Mouse (Mus musculus) CH12.LX (cell line): ENCODE measurements around the gene Wdr78. TPM values are rescaled to one million over a fixed set of nuclear protein-coding genes. Genes with fewer than 3 reads are reported as not detected.

ENCODE experiments used
- DNase-seq: peaks from one replicate; pipeline ENCODE4 v3.0.0-alpha.2; 2013; ENCODE audit errors: extremely low read depth
- H3K27ac ChIP-seq: 2 replicates; pipeline ENCODE4 v1.5.1; 2012; ENCODE audit warnings: low read depth, mild to moderate bottlenecking, control low read depth, moderate library complexity; ENCODE audit not compliant: insufficient read depth
- H3K27me3 ChIP-seq: replicated peaks from 2 replicates; pipeline ENCODE3; 2012; ENCODE audit warnings: inconsistent platforms
- H3K36me3 ChIP-seq, 2 experiments: replicated peaks in 1 of 2; 2 replicates each; pipeline versions ENCODE3 to v1.6.1; 2012; ENCODE audit warnings: inconsistent platforms in 1 of 2, low read length in 1 of 2, mild to moderate bottlenecking in 1 of 2, mixed read lengths in 1 of 2, moderate library complexity in 1 of 2; ENCODE audit not compliant: control insufficient read depth in 1 of 2, insufficient read depth in 1 of 2
- H3K4me1 ChIP-seq, 2 experiments: 2 replicates each; pipeline ENCODE4 v1.6.1; 2012; ENCODE audit warnings: inconsistent platforms in 1 of 2, moderate library complexity in 1 of 2; ENCODE audit not compliant: insufficient read depth in 2 of 2, control insufficient read depth in 1 of 2
- H3K4me2 ChIP-seq: 2 replicates; pipeline ENCODE4 v1.6.1; 2012; ENCODE audit warnings: low read depth, mild to moderate bottlenecking, control low read depth; ENCODE audit not compliant: poor library complexity, insufficient read depth, severe bottlenecking
- H3K4me3 ChIP-seq, 3 experiments: fragments of 150-350 bp in 1 of 3; sonication (generic) in 1 of 3; replicated peaks in 1 of 3; 2 replicates each; pipeline versions ENCODE3 to v1.5.1; 2011 to 2012; ENCODE audit warnings: low read depth in 2 of 3, low read length in 2 of 3, mild to moderate bottlenecking in 2 of 3, moderate library complexity in 2 of 3, control low read depth in 1 of 3, improper control_type of control experiment in 1 of 3, inconsistent platforms in 1 of 3, mixed read lengths in 1 of 3; ENCODE audit not compliant: poor library complexity in 1 of 3
- H3K79me2 ChIP-seq: replicated peaks from 2 replicates; pipeline ENCODE4 v1.6.1; 2012; ENCODE audit warnings: mild to moderate bottlenecking, moderate library complexity; ENCODE audit not compliant: control insufficient read depth, poor library complexity, insufficient read depth, severe bottlenecking; ENCODE audit errors: extremely low read depth
- H3K9ac ChIP-seq: 2 replicates; pipeline ENCODE4 v1.6.1; 2012; ENCODE audit warnings: low read depth, mild to moderate bottlenecking, control low read depth, moderate library complexity; ENCODE audit not compliant: insufficient read depth
- H3K9me3 ChIP-seq: replicated peaks from 2 replicates; pipeline ENCODE3; 2012; ENCODE audit warnings: low read length, inconsistent platforms, mixed read lengths
- CTCF ChIP-seq, 2 experiments: IDR thresholded peaks in 1 of 2; conservative IDR thresholded peaks in 1 of 2; 2 replicates each; pipeline ENCODE4 v1.5.1; 2011 to 2012; ENCODE audit warnings: low read depth in 2 of 2, low read length in 2 of 2, improper control_type of control experiment in 1 of 2, inconsistent platforms in 1 of 2, mild to moderate bottlenecking in 1 of 2, moderate library complexity in 1 of 2
- E2F4 ChIP-seq: IDR thresholded peaks from 2 replicates; pipeline ENCODE4 v1.6.1; 2011; ENCODE audit warnings: low read depth, low read length, improper control_type of control experiment; ENCODE audit not compliant: insufficient replicate concordance
- EP300 ChIP-seq: IDR thresholded peaks from 2 replicates; pipeline ENCODE4 v1.6.1; 2011; ENCODE audit warnings: low read length, improper control_type of control experiment
- ETS1 ChIP-seq: conservative IDR thresholded peaks from 2 replicates; pipeline ENCODE4 v1.6.1; 2012; ENCODE audit warnings: low read depth, mild to moderate bottlenecking, inconsistent platforms, low read length, improper control_type of control experiment, moderate library complexity
- GABPA ChIP-seq: IDR thresholded peaks from 2 replicates; pipeline ENCODE4 v1.6.1; 2012; ENCODE audit warnings: low read depth, low read length, improper control_type of control experiment, inconsistent platforms; ENCODE audit not compliant: insufficient replicate concordance
- IRF4 ChIP-seq: IDR thresholded peaks from 2 replicates; pipeline ENCODE4 v1.6.1; 2014; ENCODE audit warnings: low read depth, mild to moderate bottlenecking, inconsistent platforms, low read length, improper control_type of control experiment
- JUN ChIP-seq: IDR thresholded peaks from 2 replicates; pipeline ENCODE4 v1.6.1; 2011; ENCODE audit warnings: low read depth, mild to moderate bottlenecking, low read length, improper control_type of control experiment, moderate library complexity; ENCODE audit not compliant: insufficient read depth
- JUND ChIP-seq: conservative IDR thresholded peaks from 2 replicates; pipeline ENCODE4 v1.6.1; 2011; ENCODE audit warnings: low read depth, low read length, improper control_type of control experiment
- MAZ ChIP-seq: IDR thresholded peaks from 2 replicates; pipeline ENCODE4 v1.6.1; 2012; ENCODE audit warnings: low read depth, mild to moderate bottlenecking, inconsistent platforms, low read length, improper control_type of control experiment, moderate library complexity
- MEF2A ChIP-seq: IDR thresholded peaks from 2 replicates; pipeline ENCODE4 v1.6.1; 2014; ENCODE audit warnings: low read depth, mild to moderate bottlenecking, inconsistent platforms, low read length, improper control_type of control experiment, borderline replicate concordance
- MYC ChIP-seq: IDR thresholded peaks from 2 replicates; pipeline ENCODE4 v1.6.1; 2011; ENCODE audit warnings: low read depth, mild to moderate bottlenecking, improper control_type of control experiment, low read length
- NELFE ChIP-seq: IDR thresholded peaks from 2 replicates; pipeline ENCODE4 v1.6.1; 2011; ENCODE audit warnings: low read depth, low read length, improper control_type of control experiment
- NRF1 ChIP-seq: IDR thresholded peaks from 2 replicates; pipeline ENCODE4 v1.6.1; 2014; ENCODE audit warnings: low read depth, mild to moderate bottlenecking, inconsistent platforms, low read length, improper control_type of control experiment, moderate library complexity
- POLR2A ChIP-seq: IDR thresholded peaks from 2 replicates; pipeline ENCODE4 v1.6.1; 2011; ENCODE audit warnings: low read depth, mild to moderate bottlenecking, improper control_type of control experiment, low read length
- RAD21 ChIP-seq: IDR thresholded peaks from 2 replicates; pipeline ENCODE4 v1.6.1; 2011; ENCODE audit warnings: low read depth, mild to moderate bottlenecking, low read length, improper control_type of control experiment, moderate library complexity
- SIN3A ChIP-seq: IDR thresholded peaks from 2 replicates; pipeline ENCODE4 v1.6.1; 2012; ENCODE audit warnings: low read length, improper control_type of control experiment, inconsistent platforms
- SMC3 ChIP-seq: IDR thresholded peaks from 2 replicates; pipeline ENCODE4 v1.6.1; 2011; ENCODE audit warnings: low read depth, low read length, improper control_type of control experiment
- ZC3H11A ChIP-seq: IDR thresholded peaks from 2 replicates; pipeline ENCODE4 v1.6.1; 2012; ENCODE audit warnings: low read depth, mild to moderate bottlenecking, inconsistent platforms, low read length, improper control_type of control experiment
- ZMIZ1 ChIP-seq: IDR thresholded peaks from 2 replicates; pipeline ENCODE4 v1.6.1; 2012; ENCODE audit warnings: low read depth, mild to moderate bottlenecking, inconsistent platforms, low read length, improper control_type of control experiment
- dilution Hi-C: fragments of 300-500 bp; cut with MboI; formaldehyde crosslinking; loops from 2 replicates; pipeline ENCODE4 v1.14.3; 2020; ENCODE audit warnings: low sequenced_read_pairs; ENCODE audit not compliant: extremely low pct_unique_long_range_greater_than_20kb, extremely low pct_ligation_motif_present
- in situ Hi-C: fragments of 300-500 bp; cut with MboI; formaldehyde crosslinking; loops from 3 replicates; pipeline ENCODE4 v1.14.3; 2019; ENCODE audit warnings: low sequenced_read_pairs, low pct_ligation_motif_present, low pct_unique_long_range_greater_than_20kb, mixed read lengths
- polyA plus RNA-seq: library from polyadenylated mRNA; unstranded; fragments of >175 nt; gene quantifications from 2 replicates; pipeline ENCODE4 v1.2.1, GENCODE M21; 2012; ENCODE audit warnings: low read depth; ENCODE audit not compliant: insufficient read length
- total RNA-seq, 2 experiments: library from RNA; depleted of rRNA; stranded (reverse); fragments of 300-350 nt in 1 of 2; fragments of >200 nt in 1 of 2; gene quantifications; 2 replicates each; pipeline ENCODE4 v1.2.3; 2012 to 2014

Wdr78 gene
- total and polyA plus RNA-seq, 3 experiments = 0.29 to 1.1 (median 0.63) TPM

DNA sequence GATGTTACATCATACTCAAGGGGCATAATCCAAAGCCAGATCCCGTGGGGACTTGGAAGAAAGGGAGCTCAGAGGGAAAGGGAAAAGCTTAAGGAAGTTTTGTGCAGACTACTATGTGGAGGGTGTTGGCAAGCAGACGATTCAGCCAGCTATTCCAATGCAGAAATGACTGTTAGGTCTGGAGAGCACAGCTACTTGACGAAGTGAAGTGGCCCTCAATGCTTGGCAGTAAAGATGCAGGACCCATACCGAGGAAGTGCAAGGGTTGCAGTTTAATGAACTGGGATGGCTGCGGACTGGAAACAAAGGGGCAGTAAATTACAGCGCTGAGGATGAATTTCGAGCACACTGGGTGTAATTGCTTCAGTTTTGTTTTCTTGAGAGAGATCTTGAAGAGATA is 1.7 kb downstream of the Wdr78 start:
- no peaks in the 10 kb centered on the region for H3K9me3 ChIP-seq
- no peak overlapping the region; the same call in 1 of the 2 replicates for H3K4me2 ChIP-seq
- H3K4me1 ChIP-seq = peaks cover 9 to 30% of the 10 kb centered on the region in 2 experiments
- dilution Hi-C loops = no loop called here
- H3K9ac ChIP-seq = no peak overlapping the region
- in situ Hi-C loops = no loop called here
- peaks cover 8% of the 10 kb centered on the region; the same call in 1 of the 2 replicates for H3K79me2 ChIP-seq
- TF ChIP-seq E2F4 (no peak), SIN3A (no peak), ZC3H11A (no peak), SMC3 (no peak), POLR2A (no peak), MYC (no peak), RAD21 (no peak), ZMIZ1 (no peak), ETS1 (no peak), CTCF (conservative IDR thresholded peaks at IDR 0.05 in 1 of 2, IDR thresholded peaks at IDR 0.05 in 1 of 2; ENCODE audit: low read depth in 2 of 2, low read length in 2 of 2) (no peak), MAZ (no peak)
- TF ChIP-seq, all 38 proteins: peak for 0
- DNase-seq = no peak
- Histone ChIP-seq H3K27ac (no peak overlapping the region), H3K4me3 (no peak overlapping the region), H3K36me3 (peaks cover 2 to 29% of the 10 kb centered on the region in 2 experiments), H3K27me3 (no peaks in the 10 kb centered on the region)

DNA sequence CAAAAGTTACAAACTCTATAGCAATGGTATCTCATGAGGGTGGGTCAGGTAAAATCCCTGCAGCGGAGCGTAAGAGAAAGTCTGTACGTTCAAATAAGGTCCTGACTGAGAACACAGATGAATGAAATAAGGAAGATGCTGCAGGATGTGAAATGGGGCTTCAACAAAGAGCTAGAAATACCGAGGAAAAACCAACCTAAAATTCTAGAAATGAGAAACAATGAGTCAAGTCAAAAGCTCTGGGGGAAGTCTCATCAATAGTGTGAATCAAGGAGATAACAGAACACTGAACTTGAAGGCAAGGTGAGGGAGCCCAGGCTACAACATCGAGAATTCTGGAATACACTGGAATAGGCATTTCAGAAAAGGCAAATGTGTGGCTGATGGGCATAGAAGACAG is 15.8 kb downstream of the Wdr78 start:
- Histone ChIP-seq H3K4me2 (no peak overlapping the region), H3K27ac (no peak overlapping the region), H3K4me3 (no peak overlapping the region), H3K36me3 (no peaks in the 10 kb centered on the region), H3K9me3 (no peaks in the 10 kb centered on the region), H3K79me2 (no peaks in the 10 kb centered on the region), H3K4me1 (peaks cover 0 to 31% of the 10 kb centered on the region in 2 experiments; a peak in 2 of 4 replicates), H3K9ac (no peak overlapping the region), H3K27me3 (no peaks in the 10 kb centered on the region)
- no peak for DNase-seq
- dilution Hi-C loops = no loop called here
- in situ Hi-C loops = no loop called here
- no peak for TF ChIP-seq POLR2A
- no peak for TF ChIP-seq MAZ
- TF ChIP-seq NRF1 = no peak
- 0 out of 2 replicates have a peak, but pooled peaks have one; percentile 6 for TF ChIP-seq ETS1
- no peak for TF ChIP-seq NELFE
- no peak for TF ChIP-seq ZMIZ1
- TF ChIP-seq IRF4 = peak; percentile 82
- TF ChIP-seq MYC = no peak
- TF ChIP-seq EP300 = peak; percentile 76
- peak; percentile 49; the same call in 1 of the 2 replicates for TF ChIP-seq JUN
- no peak for TF ChIP-seq GABPA
- no peak for TF ChIP-seq MEF2A
- TF ChIP-seq JUND = peak; percentile 72; the same call in 1 of the 2 replicates
- TF ChIP-seq, all 38 proteins: peak for 5
